In the genomic region with DNA sequence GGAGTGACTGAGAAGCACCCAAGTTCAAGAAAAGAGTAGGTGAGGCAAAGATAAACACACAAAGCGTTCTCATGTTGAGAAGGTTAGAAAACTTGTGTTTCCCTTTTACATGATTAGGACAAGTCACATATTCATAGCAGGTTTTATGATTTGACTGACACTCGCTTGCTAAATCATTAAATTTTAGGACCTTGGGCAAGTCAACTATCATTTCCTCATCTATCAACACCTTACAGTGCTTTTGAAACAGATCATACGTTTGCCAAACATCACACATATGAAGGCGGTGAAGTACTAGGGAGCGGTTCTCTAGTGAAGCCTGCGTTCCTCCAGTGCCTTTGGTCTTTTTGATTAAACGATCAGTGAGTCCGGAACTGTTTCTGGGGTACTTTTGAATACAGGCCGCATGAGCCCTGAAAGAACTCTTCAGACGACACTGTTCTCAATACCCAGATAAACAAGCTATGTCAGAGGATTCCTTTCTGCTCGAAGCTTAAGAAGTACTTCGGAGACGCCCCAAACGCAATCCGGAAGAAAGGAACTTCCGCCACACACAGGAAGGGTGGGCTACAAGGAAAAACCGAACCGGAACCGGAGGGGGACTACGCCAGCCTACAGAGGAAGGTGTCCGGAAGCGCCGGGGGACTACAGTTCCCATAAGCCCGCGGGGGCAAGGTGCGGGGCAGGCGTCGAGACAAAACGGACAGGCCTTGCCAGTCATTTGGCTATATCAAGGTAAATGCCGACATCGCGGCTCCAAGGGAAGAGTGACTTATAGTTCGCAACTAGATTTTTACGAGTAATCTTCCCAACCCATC, we compare ENCODE assay signal across 7 mouse cellular contexts. TPM values are rescaled to one million over a fixed set of nuclear protein-coding genes. Genes with fewer than 3 reads are reported as not detected.
A peak's percentile ranks its signal among the peaks of the same experiment; 100 is the strongest.
DNase-seq lines count a peak whose midpoint lies in the region; ATAC-seq lines count a peak whose summit lies in the region.

A gene (plus strand): TSS at position 616 of the 818 bp plus-strand sequence.

- H3K4me2 ChIP-seq in embryonic facial prominence, embryonic 11.5 days (ENCODE audit: low read depth, low read length), result peak within 1 kb of the TSS; percentile 78
- H3K4me2 ChIP-seq in midbrain, embryonic 13.5 days (replicated peaks), result peak within 1 kb of the TSS; percentile 99

- no peaks in the 10 kb centered on the region for H3K9me3 ChIP-seq in embryonic facial prominence, embryonic 11.5 days (replicated peaks; ENCODE audit: control insufficient read depth, low read length)
- no peaks in the 10 kb centered on the region for H3K9me3 ChIP-seq in limb, embryonic 10.5 days (replicated peaks)
- no peaks in the 10 kb centered on the region for H3K9me3 ChIP-seq in midbrain, embryonic 13.5 days

- peak within 1 kb of the TSS; percentile 80 for H3K27ac ChIP-seq in embryonic facial prominence, embryonic 11.5 days (replicated peaks; ENCODE audit: low read depth, low read length)
- peak within 1 kb of the TSS; percentile 91 for H3K27ac ChIP-seq in limb, embryonic 10.5 days
- H3K27ac ChIP-seq in midbrain, embryonic 13.5 days, result peak within 1 kb of the TSS; percentile 97

- H3K4me3 ChIP-seq in embryonic facial prominence, embryonic 11.5 days (ENCODE audit: low read depth, low read length), result peak within 1 kb of the TSS; percentile 51
- peak within 1 kb of the TSS; percentile 64 for H3K4me3 ChIP-seq in limb, embryonic 10.5 days
- peak within 1 kb of the TSS; percentile 80 for H3K4me3 ChIP-seq in midbrain, embryonic 13.5 days (replicated peaks)

- H3K9ac ChIP-seq in embryonic facial prominence, embryonic 11.5 days (replicated peaks; ENCODE audit: low read length), result peak within 1 kb of the TSS; percentile 63
- peak within 1 kb of the TSS; percentile 88 for H3K9ac ChIP-seq in midbrain, embryonic 13.5 days (replicated peaks)

- no peaks in the 10 kb centered on the region for H3K27me3 ChIP-seq in embryonic facial prominence, embryonic 11.5 days (ENCODE audit: control insufficient read depth, insufficient read depth, low read length)
- H3K27me3 ChIP-seq in limb, embryonic 10.5 days (ENCODE audit: low read depth, poor library complexity, severe bottlenecking), result no peaks in the 10 kb centered on the region
- H3K27me3 ChIP-seq in midbrain, embryonic 13.5 days, result no peaks in the 10 kb centered on the region

- no peaks in the 10 kb centered on the region for H3K36me3 ChIP-seq in embryonic facial prominence, embryonic 11.5 days (replicated peaks; ENCODE audit: control insufficient read depth, insufficient read depth, low read depth, low read length)
- peaks cover 3% of the 10 kb centered on the region; the same call in 1 of the 2 replicates for H3K36me3 ChIP-seq in limb, embryonic 10.5 days
- H3K36me3 ChIP-seq in midbrain, embryonic 13.5 days, result 0 out of 2 replicates have a peak, but pooled peaks cover 6% of the 10 kb centered on the region

- peak; percentile 97 for DNase-seq in adrenal gland, postnatal 14 days
- peak; percentile 98 for DNase-seq in embryonic facial prominence, embryonic 11.5 days (ENCODE audit: low spot score)
- DNase-seq in kidney, adult 11 months, result peak; percentile 97
- peak; percentile 92 for DNase-seq in limb, embryonic 10.5 days (ENCODE audit: low spot score)
- DNase-seq in spleen, adult 12 weeks (ENCODE audit: low spot score), result peak; percentile 90

- WGBS in embryonic facial prominence, embryonic 11.5 days, result 3% methylated on average over 34 of the region's 34 CpGs
- WGBS in limb, embryonic 10.5 days, result 3% methylated on average over 34 of the region's 34 CpGs
- WGBS in midbrain, embryonic 13.5 days, result 3% methylated on average over 34 of the region's 34 CpGs

- ATAC-seq in embryonic facial prominence, embryonic 11.5 days (replicated peaks; ENCODE audit: insufficient number of reproducible peaks, low FRiP score, low TSS enrichment, low read depth), result peak; percentile 93
- ATAC-seq in granulocyte monocyte progenitor cell, adult 5-6 weeks (replicated peaks; ENCODE audit: poor library complexity, severe bottlenecking), result peak; percentile 77
- ATAC-seq in midbrain, embryonic 13.5 days, result peak; percentile 97

- no peaks in the 10 kb centered on the region for H3K4me1 ChIP-seq in embryonic facial prominence, embryonic 11.5 days (ENCODE audit: control insufficient read depth, insufficient read depth, low read length)
- no peaks in the 10 kb centered on the region for H3K4me1 ChIP-seq in limb, embryonic 10.5 days
- H3K4me1 ChIP-seq in midbrain, embryonic 13.5 days (replicated peaks), result peaks cover 19% of the 10 kb centered on the region

RNA-seq across cellular contexts. Expression of the gene that starts here (rescaled TPM):
- total RNA-seq in adrenal gland, postnatal 14 days (2021), result 66.1 and 75.1 TPM in 2 replicates
- polyA plus RNA-seq in embryonic facial prominence, embryonic 11.5 days (2014; fragmentation: Nextera tagmentation; extraction: Ambion mirVana), result 26.1 and 27.4 TPM in 2 replicates
- total RNA-seq in granulocyte monocyte progenitor cell, adult 5-6 weeks (2014; fragmentation: Nextera tagmentation), result 15.9 and 34.7 TPM in 2 replicates
- 22.6 and 40.2 TPM in 2 replicates for total RNA-seq in granulocyte monocyte progenitor cell, adult 5-6 weeks (2017)
- polyA plus RNA-seq in limb, embryonic 10.5 days (2016; fragmentation: Nextera tagmentation; extraction: Ambion mirVana), result 21.7 and 27.7 TPM in 2 replicates
- polyA plus RNA-seq in midbrain, embryonic 13.5 days (2015; fragmentation: Nextera tagmentation; extraction: Ambion mirVana), result 80.1 and 81.0 TPM in 2 replicates

Comparison
In these comparisons a context has a peak if more than half of its experiments do, and no peak if none do; other contexts are left out.
1. Peak in every context shown above with its lines: DNase-seq, ATAC-seq, H3K4me3 ChIP-seq and H3K27ac ChIP-seq.